Mouse (Mus musculus): ENCODE results near the gene Sgpl1.
A peak's percentile ranks its signal among the peaks of the same experiment; 100 is the strongest.
"Not testable (repeated sequence)": the region's sequence is repeated elsewhere in the genome, so short reads cannot be mapped to it uniquely, and the experiment has no call there.

Gene Sgpl1

DNA sequence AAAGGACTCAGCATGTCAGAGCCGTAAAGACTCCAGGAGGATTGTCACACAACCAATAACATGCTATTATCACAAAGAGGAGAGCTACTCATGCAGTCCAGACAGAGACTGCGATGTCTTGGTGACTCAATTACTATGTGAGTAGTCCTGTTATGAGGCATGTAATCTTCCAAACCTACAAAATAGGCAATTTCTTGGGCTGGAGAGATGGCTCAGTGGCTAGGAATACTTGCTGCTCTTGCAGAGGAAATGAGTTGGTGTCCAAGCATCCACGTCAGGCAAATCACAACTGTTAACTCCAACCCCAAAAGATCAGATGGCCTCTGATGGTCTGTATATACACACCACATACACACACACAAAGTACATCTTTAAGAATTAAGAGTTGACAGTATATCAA is 8.1 kb upstream of the Sgpl1 start:
- DNase-seq (ENCODE audit: low spot score in 2 of 2) = no peak

DNA sequence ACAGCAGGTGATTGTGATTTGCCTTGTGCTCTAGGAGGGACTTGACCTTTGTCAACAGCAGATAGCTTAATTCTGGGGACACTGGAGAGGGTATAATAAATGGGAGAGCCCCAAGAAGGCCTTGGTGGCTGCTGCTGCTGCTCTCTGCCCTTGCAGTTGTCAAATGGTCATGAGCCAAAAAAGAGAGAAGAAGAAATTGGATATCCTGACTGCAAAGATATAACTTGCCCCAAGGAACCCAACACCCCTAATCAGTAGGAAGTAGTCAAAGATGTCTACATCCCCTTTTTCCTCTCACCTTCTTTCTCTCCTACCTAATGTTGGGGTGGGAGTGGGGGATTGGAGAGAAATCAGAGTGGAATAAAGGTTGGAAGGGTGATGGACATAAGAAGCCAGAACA is 4.6 kb upstream of the Sgpl1 start:
- DNase-seq (ENCODE audit: low spot score in 2 of 2) = no peak

DNA sequence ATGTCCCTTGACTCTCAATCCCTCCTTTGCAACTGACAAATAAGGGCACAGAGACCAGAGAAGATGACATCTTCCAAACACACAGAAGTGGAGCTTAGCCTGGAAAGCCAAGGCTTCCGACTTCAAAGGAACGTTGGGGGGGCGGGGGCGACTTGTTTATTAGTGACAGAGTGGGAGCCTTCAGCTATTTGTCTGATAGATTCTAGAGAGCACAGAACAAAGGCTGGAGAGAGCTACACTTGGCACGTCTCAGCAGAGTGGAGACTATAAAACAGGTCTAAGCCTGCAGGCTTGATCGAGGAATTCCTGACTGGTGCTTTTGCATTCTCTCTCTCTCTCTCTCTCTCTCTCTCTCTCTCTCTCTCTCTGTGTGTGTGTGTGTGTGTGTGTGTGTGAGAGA is 3.1 kb upstream of the Sgpl1 start:
- no peak for DNase-seq (ENCODE audit: low spot score in 2 of 2)

DNA sequence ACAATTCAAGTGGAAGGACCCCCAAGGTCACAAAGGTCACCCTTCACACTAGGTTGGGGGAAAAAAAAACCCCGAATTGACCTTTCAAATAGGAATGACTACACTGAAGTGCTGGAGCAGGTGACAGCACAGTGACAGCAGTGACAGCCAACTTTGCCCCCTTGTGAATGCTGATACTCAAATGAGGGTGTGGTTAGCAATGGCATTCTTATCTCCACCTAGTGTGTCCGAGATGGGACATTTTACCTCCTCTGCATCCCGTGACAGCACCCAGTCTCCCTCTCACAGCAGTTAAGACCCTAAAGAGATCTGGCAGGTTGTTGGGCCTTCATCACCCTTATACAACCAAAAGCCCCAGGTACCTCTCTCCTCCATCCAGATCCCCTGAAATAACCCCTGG is 2.0 kb upstream of the Sgpl1 start:
- DNase-seq (ENCODE audit: low spot score in 2 of 2) = no peak

DNA sequence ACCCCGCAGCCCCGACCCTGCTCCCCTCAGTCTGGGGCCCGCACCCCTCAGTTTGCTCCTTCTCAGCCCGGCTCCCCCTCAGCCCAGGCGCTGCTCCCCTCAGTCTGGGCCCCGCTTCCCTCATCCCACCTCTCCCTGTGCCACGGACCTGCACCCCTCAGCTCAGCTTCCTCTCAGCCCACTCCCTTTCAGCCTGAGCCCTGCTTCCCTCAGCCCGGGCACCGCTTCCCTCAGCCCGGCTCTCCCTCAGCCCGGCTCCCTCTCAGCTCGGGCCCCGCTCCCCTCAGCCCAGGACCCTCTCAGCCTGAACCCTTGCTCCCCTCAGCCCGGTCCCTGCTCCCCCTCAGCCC is 721 bp downstream of the Sgpl1 start:
- DNase-seq (ENCODE audit: low spot score in 2 of 2) = peak; percentile 5 to 10

DNA sequence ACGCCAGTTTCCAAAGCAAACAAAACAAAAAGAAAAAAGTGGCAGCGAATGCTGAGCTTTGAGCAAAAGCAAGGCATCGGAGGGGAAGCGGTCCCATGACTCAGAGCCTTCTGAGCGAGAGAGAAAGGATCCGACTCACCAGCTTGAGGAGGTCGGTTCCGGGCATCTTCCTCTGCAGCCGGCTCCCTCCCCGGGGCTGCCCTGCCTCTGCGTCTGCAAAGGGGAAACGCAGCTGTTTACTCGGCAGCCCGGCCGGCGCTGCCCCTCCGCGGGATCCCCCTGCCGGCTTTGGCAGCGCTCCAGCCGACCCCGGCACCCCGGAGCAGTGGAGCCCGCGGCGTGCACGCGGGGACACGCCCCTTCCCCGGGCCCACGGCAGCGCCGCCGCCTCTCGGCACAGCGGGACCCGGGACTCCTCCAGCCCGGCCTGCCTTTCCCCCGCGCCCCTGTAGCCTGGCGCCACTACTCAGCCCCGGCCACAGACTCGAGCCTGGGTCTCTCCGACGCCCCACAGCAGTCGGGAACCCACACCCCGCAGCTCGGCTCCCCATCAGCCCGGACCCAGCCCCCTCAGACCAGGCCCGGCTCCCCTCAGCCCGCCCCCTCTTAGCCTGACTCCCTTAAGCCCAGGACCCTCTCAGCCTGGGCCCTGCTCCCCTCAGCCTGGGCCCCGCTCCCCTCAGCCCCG is 1.2 kb downstream of the Sgpl1 start:
- DNase-seq (ENCODE audit: low spot score in 2 of 2) = peak; percentile 39 to 54

DNA sequence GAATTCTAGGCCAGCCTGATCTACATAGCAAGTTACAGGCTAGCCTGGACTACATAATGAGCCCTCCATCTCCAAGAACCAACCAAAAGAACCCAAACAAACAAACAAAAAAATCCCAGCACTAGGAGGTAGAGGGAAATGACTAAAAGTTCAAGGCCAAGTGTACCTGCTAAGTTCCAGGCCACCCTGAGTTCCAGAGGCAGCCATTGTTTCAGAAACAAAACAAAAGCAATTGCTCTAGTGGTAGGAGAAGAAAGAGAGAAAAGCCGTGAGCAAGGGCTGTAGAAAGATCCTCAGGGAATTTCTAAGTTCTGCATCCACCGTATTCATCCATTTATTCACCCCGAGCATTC is 1.8 kb downstream of the Sgpl1 start:
- no peak for DNase-seq (ENCODE audit: low spot score in 2 of 2)

DNA sequence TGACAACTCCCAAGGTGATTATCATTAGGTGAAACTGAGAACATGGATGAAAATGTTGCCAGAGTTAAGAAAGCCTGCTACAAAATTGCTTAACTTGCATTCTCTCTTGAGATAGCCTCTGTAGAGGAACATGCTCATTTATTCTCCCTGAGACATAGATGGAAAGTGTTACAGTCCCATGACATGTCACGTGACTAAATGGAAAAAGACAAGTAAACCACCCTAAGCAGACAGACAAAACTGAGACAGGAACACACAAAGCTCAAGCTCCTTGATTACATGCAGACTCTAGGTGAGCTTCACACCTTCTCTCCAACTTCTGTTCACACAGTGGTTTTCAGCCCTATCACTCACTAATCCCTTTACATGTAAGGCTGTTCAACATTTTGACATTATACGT is 4.2 kb downstream of the Sgpl1 start:
- DNase-seq (ENCODE audit: low spot score in 2 of 2) = no peak

DNA sequence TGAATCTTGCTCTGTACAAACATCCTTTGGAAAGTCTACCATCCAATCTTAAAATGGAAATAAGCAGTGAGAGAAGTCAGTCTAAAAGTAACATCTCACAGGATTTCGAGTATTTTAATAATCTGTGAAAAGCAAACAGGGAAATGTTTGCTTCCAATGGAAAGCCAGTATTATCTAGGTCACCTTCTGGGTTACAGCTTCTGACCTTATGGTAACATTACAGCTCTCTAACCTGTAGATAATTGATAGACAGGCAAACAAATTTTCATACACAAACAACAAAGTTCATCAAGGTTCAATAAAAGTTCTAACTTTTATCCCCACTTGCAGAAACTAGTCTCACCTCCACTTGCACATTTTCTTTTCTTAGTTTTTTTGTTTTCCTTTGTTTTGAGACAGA is 9.9 kb downstream of the Sgpl1 start:
- no peak for DNase-seq (ENCODE audit: low spot score in 2 of 2)

DNA sequence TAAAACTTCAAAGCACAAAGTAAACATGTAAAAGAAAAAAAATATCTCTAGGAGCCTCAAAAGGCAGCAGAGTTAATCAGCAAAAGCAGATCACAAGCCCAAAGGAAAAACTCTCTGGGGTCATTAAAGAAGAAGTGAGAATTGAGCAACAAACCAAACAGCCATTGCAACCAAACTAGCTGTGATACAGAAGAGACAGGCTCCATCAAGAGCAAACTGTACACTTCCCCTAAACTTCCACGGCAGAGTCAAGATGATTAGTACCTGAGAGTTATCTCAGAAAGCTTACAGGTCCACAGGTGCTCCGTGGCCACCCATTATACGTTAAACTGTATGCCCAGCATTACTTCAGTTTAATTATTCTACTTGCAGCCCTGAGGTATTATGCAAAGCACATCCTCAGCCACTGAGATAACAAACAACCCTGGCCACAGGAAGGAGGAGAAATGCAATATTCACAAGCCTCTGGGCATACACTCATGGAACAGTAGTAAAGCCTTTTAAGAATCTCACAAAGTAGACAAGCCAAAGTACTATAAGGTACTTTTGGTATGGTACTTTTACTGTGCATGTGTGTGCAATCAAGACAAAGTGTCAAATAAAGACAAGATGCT is 12.2 kb downstream of the Sgpl1 start:
- no peak for DNase-seq (ENCODE audit: low spot score in 2 of 2)

DNA sequence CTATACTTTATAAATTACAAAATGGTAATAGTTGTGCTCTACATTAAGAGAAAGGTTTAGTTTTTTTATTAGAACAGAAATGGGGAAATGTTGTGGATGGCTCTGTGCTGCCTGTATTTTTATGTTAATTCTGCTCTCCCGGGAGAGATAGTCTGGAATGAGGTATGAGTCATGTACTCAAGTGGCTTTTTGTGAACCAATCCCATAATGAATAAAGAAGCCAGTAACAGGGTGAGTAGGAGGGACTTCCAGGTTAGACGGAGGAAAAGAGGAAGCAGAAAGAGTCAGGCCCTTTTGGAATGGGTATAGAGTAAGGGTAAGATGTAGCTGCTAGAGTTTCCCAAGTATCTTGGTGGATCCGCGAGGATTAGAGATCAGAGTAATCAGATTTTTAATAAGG is 13.5 kb downstream of the Sgpl1 start:
- DNase-seq (ENCODE audit: low spot score in 2 of 2) = no peak

DNA sequence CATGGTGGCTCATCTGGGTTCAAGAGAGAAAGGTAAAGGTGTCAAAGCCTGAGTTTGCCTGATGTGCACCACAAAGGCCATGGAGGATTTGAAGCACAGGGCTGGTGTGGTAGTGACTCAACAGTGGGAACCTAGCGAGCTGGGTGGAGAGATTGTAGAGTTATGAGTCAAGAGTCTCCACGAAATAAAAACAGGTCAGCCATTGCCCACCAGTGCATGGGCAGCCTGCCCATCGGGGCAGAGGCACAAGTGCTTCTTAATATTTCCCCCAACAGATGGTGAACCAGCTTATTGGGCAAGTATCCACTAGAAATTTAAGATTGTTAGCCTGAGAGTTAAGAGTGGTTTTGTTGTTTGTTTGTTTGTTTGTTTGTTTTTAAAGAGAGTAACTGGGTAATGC is 16.5 kb downstream of the Sgpl1 start:
- DNase-seq (ENCODE audit: low spot score in 2 of 2) = no peak

DNA sequence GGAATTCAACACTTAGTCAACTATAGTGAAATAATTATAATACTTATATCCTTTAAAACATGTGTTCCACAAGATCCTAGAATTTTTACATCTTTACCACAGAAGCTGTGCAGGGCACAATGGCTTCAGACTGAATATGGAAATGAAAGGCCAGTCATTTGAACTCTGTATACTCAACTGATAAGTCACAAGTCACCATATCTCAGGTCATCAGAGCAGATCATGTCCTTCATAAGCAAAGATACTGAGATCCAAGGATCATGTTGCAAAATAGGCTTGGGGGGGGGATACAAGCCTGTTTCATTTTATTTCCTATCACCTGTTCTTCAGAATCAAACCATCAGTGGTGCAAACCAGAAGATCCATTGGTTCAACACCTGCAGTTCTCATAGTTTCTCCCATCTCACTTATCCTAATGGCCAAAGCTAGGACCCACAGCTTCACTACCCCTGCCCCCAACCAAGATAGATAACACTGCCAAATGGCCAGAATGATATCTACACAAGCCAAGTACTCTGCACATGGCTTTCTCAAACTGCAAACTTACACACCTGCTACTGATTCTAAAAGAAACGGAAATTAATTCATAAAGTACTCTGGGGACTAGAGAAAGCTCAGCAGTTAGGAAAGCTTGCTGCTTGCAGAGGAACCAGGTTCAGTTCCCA is 18.7 kb downstream of the Sgpl1 start:
- DNase-seq (ENCODE audit: low spot score in 2 of 2) = no peak

DNA sequence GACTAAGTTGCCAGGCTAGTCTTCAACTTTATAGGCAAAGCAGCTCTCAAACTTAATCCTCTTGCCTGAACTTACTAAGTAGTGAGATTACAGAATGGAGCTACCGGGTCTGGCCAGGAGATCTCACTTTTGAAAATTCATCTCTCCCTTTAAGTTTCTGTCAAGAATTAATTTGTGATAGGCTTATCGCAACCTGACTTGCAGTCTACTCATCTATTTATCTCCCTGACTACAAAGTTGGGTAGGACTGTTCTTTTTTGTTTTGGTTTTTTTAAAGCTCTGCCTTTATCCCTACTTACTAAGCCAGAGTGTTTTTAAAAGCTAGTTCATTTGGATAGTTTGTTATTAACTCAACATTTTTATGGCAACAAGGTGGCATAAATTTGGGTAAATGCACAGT is 23.0 kb downstream of the Sgpl1 start:
- DNase-seq (ENCODE audit: low spot score in 2 of 2) = no peak

DNA sequence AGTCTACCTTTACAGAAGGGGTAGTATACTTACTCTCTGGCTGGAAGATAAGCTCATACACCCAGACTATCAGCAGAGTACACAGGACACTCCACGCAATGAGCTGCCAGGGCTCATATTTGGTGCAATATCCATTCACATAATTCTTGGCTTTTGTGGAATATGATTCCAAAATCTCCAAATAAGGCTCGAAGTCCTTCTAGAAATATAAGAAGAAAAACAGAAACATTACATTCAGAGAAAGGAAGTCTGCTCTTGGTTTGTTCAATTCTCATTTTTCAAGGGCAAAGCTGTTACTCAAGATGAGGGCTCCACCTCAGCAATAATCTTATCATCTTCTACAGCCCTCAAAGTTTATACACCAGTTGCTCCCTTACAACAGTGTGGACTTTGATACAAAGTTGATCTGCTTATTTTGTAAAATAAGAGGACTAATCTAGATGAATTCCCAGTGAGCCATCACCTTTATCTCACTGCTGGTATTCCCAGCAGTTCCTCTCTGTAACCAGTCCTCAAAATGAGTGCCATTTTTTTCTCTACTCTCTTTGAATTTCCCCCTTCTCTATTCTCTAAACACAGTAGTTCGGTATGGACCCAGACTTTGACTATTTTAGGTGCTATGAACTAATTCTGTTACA is 24.1 kb downstream of the Sgpl1 start:
- no peak for DNase-seq (ENCODE audit: low spot score in 2 of 2)

DNA sequence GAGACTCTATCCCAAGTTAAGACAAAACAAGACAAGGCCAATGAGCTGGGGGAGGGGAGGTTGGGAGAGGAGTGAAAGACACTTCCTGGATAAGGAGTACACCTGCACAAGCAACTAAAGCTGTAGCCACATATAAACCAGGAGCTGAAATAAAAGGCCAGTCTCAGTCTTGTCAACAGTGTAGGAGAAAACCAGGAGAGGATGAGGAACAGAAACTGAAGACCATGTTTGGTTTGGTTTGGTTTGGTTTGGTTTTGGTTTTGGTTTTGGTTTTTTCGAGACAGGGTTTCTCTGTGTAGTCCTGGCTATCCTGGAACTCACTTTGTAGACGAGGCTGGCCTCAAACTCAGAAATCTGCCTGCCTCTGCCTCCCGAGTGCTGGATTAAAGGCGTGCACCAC is 25.8 kb downstream of the Sgpl1 start:
- not testable (repeated sequence) for DNase-seq (ENCODE audit: low spot score in 2 of 2)

DNA sequence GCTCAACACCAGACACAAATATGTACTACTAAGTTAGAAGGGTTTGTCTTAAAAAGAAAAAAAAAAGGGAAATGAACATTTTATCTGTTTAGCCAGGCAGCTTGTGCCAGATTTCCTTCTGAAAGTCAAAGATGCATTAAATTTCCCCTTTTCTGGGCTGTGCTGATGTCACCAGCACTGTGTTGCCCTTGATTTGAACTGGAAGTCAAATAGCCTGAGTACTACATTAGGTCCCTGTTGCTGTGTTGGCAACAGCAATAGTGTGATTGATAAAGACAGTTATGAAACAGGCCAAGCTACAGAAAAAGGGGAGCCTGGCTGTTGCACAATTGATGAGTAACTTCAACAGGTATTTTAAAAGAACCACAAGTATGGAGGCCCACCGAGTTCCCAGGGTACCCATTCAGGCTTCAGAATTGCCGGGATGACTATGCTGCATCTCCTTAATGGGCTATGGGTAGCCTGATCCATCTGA is 33.2 kb downstream of the Sgpl1 start:
- DNase-seq (ENCODE audit: low spot score in 2 of 2) = no peak

DNA sequence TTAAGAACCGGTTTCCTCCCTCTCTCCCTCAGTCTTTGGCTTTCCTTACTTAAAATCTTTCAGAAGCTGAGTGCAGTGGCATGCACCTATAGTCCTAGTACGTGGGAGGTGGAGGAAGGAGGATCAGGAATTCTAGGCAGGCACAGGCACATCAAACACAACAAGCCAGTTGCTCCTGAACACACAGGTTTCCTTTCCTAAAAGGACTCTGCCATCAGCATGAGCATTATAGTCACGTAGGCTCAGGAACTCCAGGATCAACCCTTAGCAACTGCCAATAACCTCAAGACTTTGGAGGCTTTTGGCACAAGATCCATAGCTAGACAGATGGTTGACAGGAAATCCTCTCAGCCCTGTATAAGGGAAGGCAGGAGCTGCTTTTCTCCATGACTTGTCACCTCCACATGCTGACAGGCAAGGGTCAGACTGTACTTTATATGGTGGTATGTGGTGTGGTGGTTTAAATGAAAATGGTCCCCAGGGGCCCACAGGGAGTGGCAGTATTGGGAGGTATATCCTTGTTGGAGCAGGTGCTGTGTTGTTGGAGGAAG is 43.9 kb downstream of the Sgpl1 start:
- no peak for DNase-seq (ENCODE audit: low spot score in 2 of 2)

DNA sequence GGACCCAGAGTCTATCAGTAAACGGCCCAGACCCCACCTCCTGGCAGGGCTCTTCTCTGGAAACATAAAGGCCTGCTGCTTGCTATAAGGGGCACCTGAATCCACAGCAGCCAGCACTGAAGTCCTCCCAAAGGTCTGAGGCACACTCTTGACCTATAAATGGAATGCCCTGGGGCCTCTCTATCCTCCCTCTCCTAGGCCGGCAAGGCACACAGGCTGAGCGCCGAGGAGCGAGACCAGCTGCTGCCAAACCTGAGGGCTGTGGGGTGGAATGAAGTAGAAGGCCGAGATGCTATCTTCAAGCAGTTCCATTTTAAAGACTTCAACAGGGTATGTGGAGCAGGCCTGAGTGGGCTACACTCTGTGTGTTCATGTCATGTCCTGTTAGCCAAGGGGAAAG is 55.6 kb downstream of the Sgpl1 start:
- DNase-seq (ENCODE audit: low spot score in 2 of 2) = no peak

DNA sequence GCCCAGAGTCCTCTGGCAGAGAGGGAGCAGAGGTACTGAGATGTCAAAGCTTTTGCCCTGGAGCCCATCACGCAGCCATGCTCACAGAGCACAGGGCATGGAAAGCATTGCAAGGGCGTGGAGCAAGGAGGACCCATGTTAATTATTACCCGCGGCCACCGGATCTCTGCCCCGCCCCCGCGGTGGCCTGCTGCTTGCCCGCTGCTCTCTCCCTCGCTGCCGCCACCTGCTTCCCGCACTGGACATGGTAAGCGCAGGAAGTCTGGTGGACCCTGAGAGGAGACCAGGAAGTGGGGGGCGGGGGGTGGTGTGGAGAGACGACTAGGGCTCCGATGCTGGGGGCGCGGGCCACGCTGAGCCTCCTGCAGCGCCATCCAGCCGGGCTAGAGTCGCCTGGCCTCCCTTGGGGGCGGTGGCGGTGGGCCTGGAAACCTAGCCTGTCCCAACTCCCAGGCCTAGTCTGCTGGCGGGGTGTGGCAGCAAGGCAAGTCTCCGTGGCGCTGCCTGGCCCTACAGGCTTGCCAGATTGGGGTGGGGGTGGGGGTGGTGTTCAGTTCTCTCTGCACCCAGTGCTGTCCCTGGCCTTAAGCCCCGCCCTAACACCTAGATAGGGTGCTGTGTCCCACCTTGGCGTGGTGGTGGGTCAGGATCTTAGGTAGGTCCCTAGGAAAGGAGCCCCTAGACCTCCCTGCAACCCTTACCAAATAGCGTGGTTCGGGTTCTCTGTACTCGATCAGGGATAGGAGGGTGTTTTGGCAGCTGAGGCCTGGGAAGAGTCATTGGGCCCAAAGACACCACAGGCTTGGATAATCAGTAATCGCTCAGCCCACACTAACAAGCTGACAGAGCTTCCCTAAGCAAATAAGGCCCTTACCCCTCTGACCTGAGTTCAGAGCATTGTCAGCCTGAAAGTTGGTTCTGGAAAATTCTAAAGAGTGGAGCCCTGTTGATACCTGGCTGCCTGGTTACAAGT is 58.0 kb downstream of the Sgpl1 start, which contains the start of gene Pcbd1:
Pcbd1 (plus strand) TSS at position 162 of the 973 bp plus-strand sequence.
- DNase-seq (ENCODE audit: low spot score in 2 of 2) = no peak

DNA sequence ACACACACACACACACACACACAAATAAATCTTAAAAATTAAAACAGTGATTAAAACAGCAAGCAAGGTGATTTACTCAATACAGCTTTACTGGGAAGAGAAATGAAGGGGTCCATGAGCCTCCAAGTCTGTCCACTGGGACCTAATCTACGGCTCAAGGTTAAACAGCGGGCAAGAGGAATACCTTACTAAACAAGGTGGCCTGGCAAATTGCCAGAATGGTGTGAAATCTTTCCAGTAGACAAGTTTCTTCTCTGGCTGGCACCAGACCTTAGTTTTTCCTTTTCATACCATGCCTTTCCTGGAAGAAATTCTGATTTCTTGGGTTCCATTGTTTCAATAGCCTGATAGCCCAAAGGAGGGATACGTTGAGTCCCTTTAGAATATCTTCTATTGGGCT is 59.0 kb downstream of the Sgpl1 start:
- DNase-seq (ENCODE audit: low spot score in 2 of 2) = no peak

Data from spleen, postnatal 14 days (tissue).